Mouse (Mus musculus) embryonic stem cell, embryonic (primary cell): ENCODE data around the gene Gm10097.

Experiments used
- CTCF ChIA-PET, 4 experiments: fragments of 300-600 bp in 2 of 4; fragments of 350-600 bp in 2 of 4; sonication (Branson Sonifier 250); formaldehyde crosslinking; loops; one replicate each; lab custom pipeline; 2022; ENCODE audit warnings: inconsistent platforms in 2 of 4; lab: Charles Lee
- POLR2A ChIA-PET, 4 experiments: fragments of 300-600 bp in 2 of 4; fragments of 350-600 bp in 2 of 4; sonication (Branson Sonifier 250); formaldehyde crosslinking; loops; one replicate each; lab custom pipeline; 2022; ENCODE audit warnings: antibody characterized with exemption in 4 of 4, inconsistent platforms in 1 of 4; lab: Charles Lee

Gene Gm10097

GRCm38 (mm10) chr10:5070168-5070940 lies 1.4 kb downstream of the Gm10097 start:
- ChIA-PET POLR2A (no interaction called here), CTCF (no interaction called here)

- ChIA-PET CTCF (no interaction called here), POLR2A (no interaction called here)
These were observed 1.9 kb downstream of the Gm10097 start for GRCm38 (mm10) chr10:5070941-5071231.

- POLR2A ChIA-PET, result no interaction called here
- CTCF ChIA-PET, result no interaction called here
These were observed 3.1 kb downstream of the Gm10097 start for GRCm38 (mm10) chr10:5072054-5072453.

DNA sequence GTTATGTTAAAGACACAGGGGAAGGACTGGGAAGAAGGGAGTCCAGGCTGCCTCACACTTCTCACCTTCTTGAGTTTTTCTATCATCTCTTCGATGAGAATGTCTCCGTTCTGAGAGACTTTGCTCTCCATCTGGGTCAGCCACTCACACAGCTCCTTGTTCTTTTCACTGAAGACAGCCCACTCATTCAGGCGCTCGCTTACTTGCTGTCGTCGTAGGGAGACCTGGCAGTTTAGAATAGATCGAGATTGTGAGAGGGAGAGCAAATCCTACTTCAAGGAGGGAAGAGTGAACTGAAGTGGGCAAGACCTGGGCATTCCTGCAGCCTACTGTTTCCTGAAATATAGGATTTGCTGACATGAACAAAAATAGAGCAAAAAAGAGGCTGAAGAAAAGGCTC lies 6.7 kb downstream of the Gm10097 start:
- ChIA-PET POLR2A (no interaction called here), CTCF (no interaction called here)

DNA sequence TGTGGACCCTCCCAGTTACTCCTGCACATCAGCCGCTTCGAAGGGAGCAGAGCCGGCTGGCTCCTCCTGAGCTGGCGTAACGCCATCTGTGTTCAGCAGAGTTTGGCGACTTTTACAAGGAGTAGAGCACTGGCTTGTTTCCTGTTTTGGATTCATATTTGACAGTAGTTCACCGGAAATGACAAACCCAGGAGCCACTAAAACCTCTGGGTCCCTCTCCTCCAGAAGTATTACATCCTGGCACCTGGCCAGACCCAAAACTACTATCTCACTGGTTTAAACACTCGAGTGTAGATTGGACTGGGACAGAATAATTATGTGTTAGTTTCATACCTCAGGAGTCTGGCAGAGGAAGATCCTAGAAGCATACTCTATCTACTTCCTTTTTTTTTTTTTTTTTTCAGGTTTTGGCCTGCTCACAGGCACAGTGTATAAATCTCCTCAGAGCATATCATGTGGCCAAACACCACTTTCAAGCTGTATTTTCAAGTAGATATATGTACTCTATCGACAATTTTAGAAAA lies 11.0 kb downstream of the Gm10097 start:
- ChIA-PET POLR2A (interaction anchor here in 3 of 4 experiments (0.5 to 1.5 kb wide), 3 partner anchors 15 to 523 kb away, joined by 3 to 5 read pairs (median 4); no protein-coding TSS in a partner anchor), CTCF (interaction anchor here in 2 of 4 experiments (0.5 to 0.7 kb wide), 2 partner anchors 27 to 401 kb away, joined by 3 to 4 read pairs; no protein-coding TSS in a partner anchor)

- POLR2A ChIA-PET, result no interaction called here
- CTCF ChIA-PET, result no interaction called here
These were observed 14.7 kb downstream of the Gm10097 start for GRCm38 (mm10) chr10:5083716-5084115.

DNA sequence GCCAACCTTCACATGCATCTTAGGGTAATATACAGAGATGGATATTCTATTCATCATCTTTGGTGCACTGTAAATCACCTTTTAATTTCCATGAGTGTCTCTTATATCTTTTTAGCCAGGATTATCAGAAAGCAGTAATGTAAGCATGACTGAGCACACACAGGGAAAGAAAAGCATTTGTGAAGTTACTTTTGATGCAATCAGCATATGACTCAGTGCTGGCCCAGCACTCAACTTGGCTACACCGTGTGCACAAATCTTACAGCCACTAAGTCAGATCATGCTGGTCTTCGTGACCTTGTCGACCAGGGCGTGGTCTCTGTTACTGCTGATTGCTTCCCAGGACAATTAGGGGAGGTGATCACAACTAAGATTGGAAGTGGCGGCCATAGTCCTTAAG lies 16.8 kb downstream of the Gm10097 start:
- POLR2A ChIA-PET, result no interaction called here
- CTCF ChIA-PET, result no interaction called here

DNA sequence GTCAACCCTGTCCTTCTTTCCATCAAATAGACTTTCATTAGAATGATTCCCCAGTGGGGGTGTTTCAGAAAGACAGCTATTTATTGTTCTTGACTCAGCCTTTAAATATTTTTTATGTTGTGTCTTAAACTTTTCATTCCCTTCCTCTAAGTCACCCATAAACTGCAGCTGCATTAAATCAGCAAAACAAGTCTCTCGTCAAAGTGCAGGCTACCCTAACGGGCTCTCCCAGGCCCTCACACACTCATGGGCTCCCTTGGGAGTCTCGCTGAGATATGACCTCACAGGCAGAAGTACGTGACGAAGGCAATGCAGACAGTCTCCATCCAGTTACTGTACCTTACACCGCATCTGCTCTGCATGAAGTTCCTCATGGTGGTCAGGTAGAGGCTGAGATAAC lies 17.3 kb downstream of the Gm10097 start:
- POLR2A ChIA-PET, result no interaction called here
- CTCF ChIA-PET, result interaction anchor here in 1 of 4 experiments (0.6 kb wide), 1 partner anchor 475 kb away, joined by 4 read pairs; the partner anchor contains the start of gene Esr1

DNA sequence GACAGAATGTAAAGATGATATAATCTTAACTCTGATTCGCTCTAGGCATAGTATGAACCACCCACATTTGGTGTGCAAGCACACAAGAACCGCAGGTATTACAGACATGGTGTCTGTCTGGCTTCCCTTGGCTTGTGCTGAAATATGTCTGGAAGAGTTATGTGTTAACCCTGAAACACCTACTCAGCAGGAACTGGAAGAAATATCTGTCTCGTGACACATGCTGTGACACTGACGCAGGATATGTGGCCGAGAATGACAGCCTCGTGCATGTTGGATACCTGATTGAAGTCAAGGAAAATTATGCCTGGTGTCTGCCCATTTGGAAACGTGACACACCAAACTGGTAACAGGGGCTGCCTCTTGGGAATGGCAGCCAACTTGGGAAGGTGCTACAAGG lies 18.3 kb downstream of the Gm10097 start:
- POLR2A ChIA-PET, result no interaction called here
- CTCF ChIA-PET, result no interaction called here

DNA sequence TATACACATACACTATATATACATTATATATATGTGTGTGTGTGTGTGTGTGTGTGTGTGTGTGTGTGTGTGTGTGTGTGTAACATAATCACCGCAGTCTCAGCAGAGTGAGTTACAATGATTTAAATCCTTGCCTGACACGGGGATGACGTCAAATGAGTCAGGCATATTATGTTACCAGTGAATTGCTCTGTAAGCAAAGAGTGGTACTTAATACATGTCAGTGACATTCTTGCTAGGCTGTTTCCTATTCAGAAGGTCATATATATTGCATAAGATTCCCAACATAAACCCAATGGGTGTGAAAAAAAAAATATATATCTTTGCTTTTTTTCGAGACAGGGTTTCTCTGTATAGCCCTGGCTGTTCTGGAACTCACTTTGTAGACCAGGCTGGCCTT lies 20.1 kb downstream of the Gm10097 start:
- ChIA-PET CTCF (interaction anchor here in 1 of 4 experiments (0.7 kb wide), 1 partner anchor 58 kb away, joined by 3 read pairs; no protein-coding TSS in a partner anchor), POLR2A (no interaction called here)

- ChIA-PET POLR2A (interaction anchor here in 1 of 4 experiments (0.8 kb wide), 1 partner anchor 18 kb away, joined by 3 read pairs; no protein-coding TSS in a partner anchor), CTCF (no interaction called here)
These were observed 28.2 kb downstream of the Gm10097 start for GRCm38 (mm10) chr10:5096996-5097753.

GRCm38 (mm10) chr10:5097754-5098137 lies 28.8 kb downstream of the Gm10097 start:
- ChIA-PET POLR2A (interaction anchor here in 1 of 4 experiments (0.8 kb wide), 1 partner anchor 19 kb away, joined by 3 read pairs; no protein-coding TSS in a partner anchor), CTCF (no interaction called here)

- CTCF ChIA-PET, result no interaction called here
- POLR2A ChIA-PET, result interaction anchor here in 1 of 4 experiments (0.6 kb wide), 1 partner anchor 868 kb away, joined by 3 read pairs; no protein-coding TSS in a partner anchor
These were observed 41.8 kb downstream of the Gm10097 start for GRCm38 (mm10) chr10:5110773-5111172.

DNA sequence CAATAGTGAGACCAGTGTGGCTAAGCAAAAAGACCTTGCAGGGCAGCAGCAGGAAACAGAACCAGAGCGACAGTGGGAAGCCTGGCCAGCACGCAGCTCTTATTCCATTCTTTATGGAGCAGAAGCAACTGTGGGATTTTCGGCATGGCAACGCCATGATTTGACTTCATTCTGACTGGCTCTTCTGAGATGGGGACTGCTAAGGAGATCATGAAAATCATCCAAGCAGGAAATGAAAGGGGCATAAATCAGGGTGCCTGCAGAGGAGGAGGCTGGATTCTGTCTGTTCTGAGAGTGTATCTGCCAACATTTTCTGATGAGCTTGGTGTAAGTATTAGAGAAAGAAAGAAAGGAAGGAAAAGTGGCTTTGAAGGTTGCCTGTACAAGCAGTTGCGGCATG lies 47.2 kb downstream of the Gm10097 start:
- POLR2A ChIA-PET, result no interaction called here
- CTCF ChIA-PET, result no interaction called here

DNA sequence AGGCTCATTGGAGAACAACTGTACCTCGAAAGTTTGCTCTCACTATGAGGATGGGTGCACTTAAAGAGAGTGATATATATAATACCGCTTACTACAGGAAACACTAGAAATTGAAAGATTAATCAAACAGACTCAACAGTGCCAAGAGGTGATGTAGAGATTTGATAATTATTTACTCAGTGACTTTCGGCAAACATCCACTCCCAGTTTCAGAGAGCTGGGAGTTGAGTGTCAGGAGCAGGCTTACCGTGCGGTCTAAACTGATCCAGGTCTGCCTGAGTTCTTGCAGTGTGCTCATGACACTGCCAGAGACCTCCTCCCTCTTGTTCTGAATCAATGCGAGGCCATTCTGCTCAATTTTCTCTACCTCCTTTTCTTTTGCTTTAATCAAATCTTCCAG lies 47.7 kb downstream of the Gm10097 start:
- ChIA-PET POLR2A (no interaction called here), CTCF (no interaction called here)
